Mouse (Mus musculus) CD4-positive, CD25-positive, alpha-beta regulatory T cell, adult 2 months (primary cell): ENCODE measurements around the gene Cdhr4.

Experiments used
- DNase-seq: peaks from one replicate; pipeline ENCODE4 v3.0.0-alpha.2; 2012; ENCODE audit warnings: low read depth, low spot score

The Cdhr4 gene

GRCm38 (mm10) chr9:107975399-107976386 lies 16.6 kb upstream of the Cdhr4 start, which contains the start of gene Uba7:
Gene Uba7, plus strand, starts transcription at chr9:107975505.
- DNase-seq = peak; percentile 76

DNA sequence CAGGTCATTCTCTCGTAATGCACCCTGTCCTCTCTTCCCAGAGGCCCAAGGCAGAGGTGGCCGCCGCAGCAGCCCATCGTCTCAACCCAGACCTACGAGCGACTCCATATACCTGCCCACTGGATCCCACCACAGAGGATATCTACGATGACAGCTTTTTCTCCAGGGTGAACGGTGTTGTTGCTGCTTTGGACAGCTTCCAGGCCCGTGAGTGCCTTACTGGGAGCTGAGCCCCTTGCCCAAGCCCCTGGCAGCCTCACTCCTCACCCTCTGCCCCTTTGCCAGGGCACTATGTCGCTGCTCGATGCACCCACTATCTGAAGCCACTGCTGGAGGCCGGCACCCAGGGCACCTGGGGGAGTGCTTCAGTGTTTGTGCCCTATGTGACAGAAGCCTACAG lies 13.5 kb upstream of the Cdhr4 start:
- DNase-seq = no peak

GRCm38 (mm10) chr9:107981684-107982605 lies 10.4 kb upstream of the Cdhr4 start:
- no peak for DNase-seq

DNA sequence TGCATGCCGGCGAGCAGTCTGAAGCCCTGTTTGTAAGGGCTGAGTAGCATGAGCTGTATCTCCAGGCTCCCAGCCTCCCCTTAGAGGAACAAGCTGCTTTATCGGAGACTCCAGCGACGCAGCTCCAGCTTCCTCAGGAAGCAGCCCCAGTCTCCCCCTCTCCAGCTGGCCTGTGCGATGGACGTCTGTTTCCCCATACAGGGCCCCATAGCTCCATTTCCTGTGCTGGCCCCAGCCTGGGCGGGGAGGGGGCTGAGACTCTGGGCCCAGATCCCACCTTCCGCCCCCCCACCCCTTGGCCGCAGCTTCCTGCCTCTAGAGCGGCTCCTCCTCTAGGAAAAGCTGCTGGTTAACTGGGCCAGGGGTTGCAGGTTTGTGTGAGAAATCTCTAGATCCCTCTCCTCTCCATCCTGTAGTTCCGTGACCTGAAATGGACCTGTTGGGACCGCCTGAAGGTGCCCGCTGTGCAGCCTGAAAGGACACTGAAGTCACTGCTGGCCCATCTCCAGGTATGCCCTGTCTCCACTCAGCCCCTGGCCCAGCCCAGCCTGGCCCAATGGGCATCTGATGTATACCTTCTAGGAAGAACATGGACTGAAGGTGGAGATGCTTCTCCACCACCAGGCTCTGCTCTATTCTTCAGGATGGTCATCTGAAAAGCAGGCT lies 9.5 kb upstream of the Cdhr4 start, which contains the start of gene Gm20661:
Gm20661 (plus strand) TSS at position 378 of the 666 bp plus-strand sequence.
- DNase-seq = peak; percentile 47

GRCm38 (mm10) chr9:107983421-107983890 lies 8.8 kb upstream of the Cdhr4 start:
- DNase-seq = peak; percentile 14

- DNase-seq = no peak
Observed at GRCm38 (mm10) chr9:107984052-107984753, 8.1 kb upstream of the Cdhr4 start.

- no peak for DNase-seq
Observed at GRCm38 (mm10) chr9:107984754-107985055, 7.6 kb upstream of the Cdhr4 start.

DNA sequence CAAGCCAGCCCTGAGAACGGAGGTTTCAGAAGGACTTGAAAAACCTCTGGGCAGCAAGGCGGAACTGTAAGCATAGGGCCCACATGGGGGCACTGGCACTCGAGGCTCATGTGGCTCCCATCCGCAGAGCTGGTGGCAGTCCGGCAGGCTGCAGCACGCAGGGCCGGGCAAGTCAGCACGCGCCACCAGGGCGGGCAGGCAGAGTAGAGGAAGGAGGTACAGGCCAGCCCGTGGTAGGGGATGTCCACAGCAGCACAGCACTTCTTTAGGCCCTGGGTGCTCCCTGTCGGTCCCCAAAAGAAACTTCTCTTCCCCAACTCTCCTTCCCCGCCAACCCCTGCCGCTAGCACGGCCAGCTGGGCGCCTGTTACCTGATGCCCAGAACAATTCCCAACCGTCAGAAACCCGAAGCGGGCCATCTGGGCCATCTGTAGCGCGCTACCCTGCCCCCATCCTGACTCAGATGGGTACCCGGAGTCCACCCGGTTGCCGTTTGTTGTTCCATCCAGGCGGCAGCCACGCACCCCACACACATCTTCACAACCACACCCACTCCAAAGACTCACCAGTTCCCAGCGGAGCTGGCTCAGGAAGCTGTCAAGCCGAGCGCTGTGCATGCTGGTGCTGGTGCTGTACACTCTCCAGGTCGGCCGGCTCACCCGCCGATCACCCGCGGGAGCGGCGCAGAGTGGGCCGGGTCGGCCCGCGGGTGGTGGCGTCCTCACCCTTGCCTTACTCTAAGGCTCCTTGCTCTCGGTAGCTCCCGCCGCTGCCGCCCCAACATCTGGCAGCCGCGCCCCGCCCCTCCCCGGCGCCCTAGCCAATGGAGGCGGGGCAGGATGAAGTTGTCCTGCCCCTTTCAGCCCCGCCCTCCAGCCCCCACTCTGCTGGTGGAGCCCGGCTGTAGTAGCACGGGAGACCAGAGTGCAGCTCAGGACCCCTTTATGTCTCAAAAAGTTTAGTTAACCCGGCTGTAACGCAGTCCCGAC lies 6.9 kb upstream of the Cdhr4 start, which contains the start of gene Inka1:
Inka1 (minus strand) TSS at position 749 of the 989 bp plus-strand sequence.
- peak; percentile 93 for DNase-seq

DNA sequence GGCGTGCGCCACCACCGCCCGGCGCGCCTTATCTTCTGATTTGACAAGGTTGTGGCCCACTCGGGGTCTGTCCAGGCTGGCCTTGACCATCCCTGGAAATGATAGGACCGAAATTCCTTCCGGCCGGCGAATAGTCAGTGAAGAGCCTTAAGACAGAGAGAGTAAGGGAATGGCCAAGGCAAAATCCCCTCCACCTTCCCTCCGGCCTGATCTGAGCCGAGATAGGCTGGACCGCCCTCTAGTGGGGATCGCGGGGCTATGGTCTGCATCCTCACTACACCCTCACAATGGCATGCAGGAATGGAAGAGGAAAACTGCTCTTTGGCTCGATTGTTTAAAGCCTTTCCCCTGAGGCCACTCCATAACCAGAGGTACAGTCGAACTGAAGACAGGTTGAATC lies 5.9 kb upstream of the Cdhr4 start:
- DNase-seq = peak; percentile 83

DNA sequence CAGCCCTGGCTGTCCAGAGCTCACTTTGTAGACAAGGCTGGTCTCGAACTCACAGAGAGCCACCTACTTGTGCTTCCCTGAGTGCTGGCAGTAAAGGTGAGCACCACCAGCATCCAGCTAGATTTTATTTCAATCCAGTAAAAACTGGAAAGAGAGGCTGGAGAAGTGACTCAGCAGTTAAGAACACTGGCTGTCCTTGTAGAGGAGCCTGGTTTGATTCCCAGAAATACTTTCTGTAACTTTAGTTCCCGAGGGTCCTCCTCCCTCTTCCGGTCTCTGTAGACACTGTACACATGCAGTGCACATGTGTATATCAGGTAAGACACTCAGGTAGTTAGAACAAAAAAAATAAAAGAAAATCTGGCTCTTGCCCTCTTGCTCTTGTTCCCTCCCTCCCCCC lies 4.3 kb upstream of the Cdhr4 start:
- no peak for DNase-seq

- no peak for DNase-seq
Observed at GRCm38 (mm10) chr9:107993013-107993412, 716 bp downstream of the Cdhr4 start.

GRCm38 (mm10) chr9:107994464-107994863 lies 2.2 kb downstream of the Cdhr4 start:
- DNase-seq = no peak

DNA sequence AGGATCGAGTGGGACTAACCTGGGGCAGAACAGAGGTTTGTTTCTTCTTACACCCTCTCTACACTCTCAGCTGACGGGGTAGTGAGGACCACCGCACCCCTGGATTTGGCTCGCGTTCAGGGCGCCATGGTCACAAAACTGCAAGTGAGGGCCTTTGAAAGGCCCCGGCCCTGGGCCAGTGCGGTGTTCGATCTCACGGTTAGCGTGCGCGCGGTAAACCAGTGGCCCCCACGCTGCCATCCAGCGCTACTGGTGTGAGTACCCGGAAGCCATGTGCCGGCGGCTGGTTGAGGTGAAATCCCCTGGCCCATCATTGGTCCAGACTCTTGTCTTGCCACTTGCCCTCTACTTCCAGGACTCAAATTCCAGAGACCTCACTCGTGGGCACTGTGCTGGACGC lies 3.2 kb downstream of the Cdhr4 start:
- DNase-seq = no peak

GRCm38 (mm10) chr9:107996049-107996448 lies 3.8 kb downstream of the Cdhr4 start, which contains the start of gene Gm20662:
Gene Gm20662, plus strand, starts transcription at chr9:107996349.
- no peak for DNase-seq

- DNase-seq = peak; percentile 100
Observed at GRCm38 (mm10) chr9:108001922-108002770, 9.8 kb downstream of the Cdhr4 start, which contains the start of gene Ip6k1. Gene Ip6k1, plus strand, starts transcription at chr9:108002501.

- peak; percentile 53 for DNase-seq
Observed at GRCm38 (mm10) chr9:108002778-108003530, 10.7 kb downstream of the Cdhr4 start.

GRCm38 (mm10) chr9:108003531-108003890 lies 11.2 kb downstream of the Cdhr4 start:
- DNase-seq = peak; percentile 61

GRCm38 (mm10) chr9:108008041-108008440 lies 15.7 kb downstream of the Cdhr4 start:
- DNase-seq = no peak
